Mouse (Mus musculus) kidney, postnatal 0 days (tissue): ENCODE results near the gene Lias. TPM values are rescaled to one million over a fixed set of nuclear protein-coding genes. Genes with fewer than 3 reads are reported as not detected.

Experiments used
- ATAC-seq: fragments of 200-750 bp; cut with Nextera tagmentation; replicated peaks from 2 replicates; pipeline ENCODE4 v1.8.0; 2017; ENCODE audit warnings: low read depth, moderate number of reproducible peaks, moderate TSS enrichment, moderate library complexity; ENCODE audit not compliant: low FRiP score
- DNase-seq: peaks from one replicate; pipeline ENCODE4 v3.0.0-alpha.2; 2016; ENCODE audit warnings: low spot score
- H3K27ac ChIP-seq: fragments of 300-500 bp; sonication (generic); 2 replicates; pipeline ENCODE4 v1.5.1; 2014; ENCODE audit warnings: mild to moderate bottlenecking
- H3K27me3 ChIP-seq: fragments of 300-500 bp; sonication (generic); 2 replicates; pipeline ENCODE4 v1.6.1; 2014; ENCODE audit warnings: low read length, mixed read lengths; ENCODE audit not compliant: insufficient read depth
- H3K36me3 ChIP-seq: fragments of 300-500 bp; sonication (generic); 2 replicates; pipeline ENCODE4 v1.6.1; 2014; ENCODE audit warnings: low read length, mixed read lengths; ENCODE audit not compliant: insufficient read depth
- H3K4me1 ChIP-seq: fragments of 300-500 bp; sonication (generic); replicated peaks from 2 replicates; pipeline ENCODE4 v1.6.1; 2014; ENCODE audit warnings: antibody characterized with exemption, low read length, mixed read lengths; ENCODE audit not compliant: insufficient read depth
- H3K4me2 ChIP-seq: fragments of 300-500 bp; sonication (generic); 2 replicates; pipeline ENCODE4 v1.6.1; 2014; ENCODE audit warnings: mild to moderate bottlenecking, low read length, moderate library complexity, mixed read lengths
- H3K4me3 ChIP-seq: fragments of 300-500 bp; sonication (generic); replicated peaks from 2 replicates; pipeline ENCODE4 v1.5.1; 2014; ENCODE audit warnings: low read depth, low read length
- H3K9ac ChIP-seq: fragments of 300-500 bp; sonication (generic); 2 replicates; pipeline ENCODE4 v1.6.1; 2014; ENCODE audit warnings: low read depth, low read length
- H3K9me3 ChIP-seq: fragments of 300-500 bp; sonication (generic); replicated peaks from 2 replicates; pipeline ENCODE4 v1.6.1; 2016; ENCODE audit warnings: low read length, inconsistent platforms, mixed read lengths
- CTCF ChIP-seq: IDR thresholded peaks from 2 replicates; pipeline ENCODE4 v1.5.1; 2016; ENCODE audit warnings: antibody characterized with exemption, low read depth, mild to moderate bottlenecking, moderate library complexity
- WGBS: fragments of 180-500 bp; shearing (Covaris S2); extraction: QIAGEN DNeasy Blood & Tissue Kit; methylation state at CpG from one replicate; pipeline ENCODE4 v1.1.7; 2014; 5-methylcytosine and 5-hydroxymethylcytosine counted together
- polyA plus RNA-seq: library from polyadenylated mRNA; unstranded; fragments of >200 nt; fragmentation: Nextera tagmentation; extraction: Ambion mirVana; gene quantifications from 2 replicates; pipeline ENCODE4 v1.2.1, GENCODE M21; 2015

The Lias gene
- polyA plus RNA-seq, 1 experiment from 2014 or later = 66.7 TPM

DNA sequence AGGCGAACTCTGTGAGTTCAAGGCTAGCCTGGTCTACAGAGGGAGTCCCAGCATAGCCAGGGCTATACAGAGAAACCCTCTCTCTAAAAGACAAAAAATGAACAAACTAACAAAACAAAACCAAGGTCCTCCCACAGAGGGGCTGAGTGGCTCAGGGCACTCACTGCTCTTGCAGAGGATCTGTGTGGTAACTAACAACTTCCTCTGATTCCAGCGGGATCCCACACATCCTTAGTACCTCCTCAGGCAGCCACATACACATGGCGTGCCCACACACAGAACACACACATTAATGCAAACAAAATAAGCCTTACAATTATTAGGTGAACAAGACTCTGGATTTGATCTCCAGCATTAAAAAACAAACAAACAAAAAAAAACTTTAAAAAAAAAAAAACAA is 33.5 kb upstream of the Lias start:
- Histone ChIP-seq H3K9me3 (no peaks in the 10 kb centered on the region), H3K4me3 (no peak overlapping the region), H3K9ac (no peak overlapping the region), H3K27ac (no peak overlapping the region), H3K27me3 (no peaks in the 10 kb centered on the region), H3K36me3 (no peaks in the 10 kb centered on the region), H3K4me2 (no peak overlapping the region), H3K4me1 (no peaks in the 10 kb centered on the region)
- DNase-seq = no peak
- TF ChIP-seq CTCF = no peak
- 86% methylated on average over 3 of the region's 3 CpGs for whole genome bisulfite sequencing
- no peak for ATAC-seq

DNA sequence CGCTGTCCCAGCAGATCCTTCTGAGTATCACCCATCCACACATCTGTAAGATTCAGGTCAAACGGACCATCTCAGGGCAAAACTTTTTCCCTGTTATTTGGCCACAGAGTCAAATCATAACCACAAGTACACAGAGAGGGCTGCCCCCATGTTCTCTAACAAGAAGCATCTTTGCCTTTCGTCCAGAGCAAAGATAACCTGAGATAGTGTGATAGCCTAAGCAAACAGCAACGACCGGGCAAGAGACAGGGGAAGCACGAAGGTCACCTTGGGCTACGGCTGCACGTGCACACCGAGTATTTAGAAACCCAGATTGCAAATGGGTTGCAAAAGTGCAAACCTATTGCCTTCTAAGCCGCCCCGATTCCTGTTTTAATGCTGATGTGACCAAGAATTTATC is 23.5 kb upstream of the Lias start:
- ATAC-seq = no peak
- no peak overlapping the region for H3K27ac ChIP-seq
- no peak overlapping the region for H3K9ac ChIP-seq
- no peaks in the 10 kb centered on the region for H3K4me1 ChIP-seq
- 84% methylated on average over 11 of the region's 11 CpGs for WGBS
- TF ChIP-seq CTCF = no peak
- H3K27me3 ChIP-seq = no peaks in the 10 kb centered on the region
- no peak overlapping the region for H3K4me3 ChIP-seq
- H3K4me2 ChIP-seq = no peak overlapping the region
- H3K36me3 ChIP-seq = no peaks in the 10 kb centered on the region
- DNase-seq = no peak
- H3K9me3 ChIP-seq = no peaks in the 10 kb centered on the region

DNA sequence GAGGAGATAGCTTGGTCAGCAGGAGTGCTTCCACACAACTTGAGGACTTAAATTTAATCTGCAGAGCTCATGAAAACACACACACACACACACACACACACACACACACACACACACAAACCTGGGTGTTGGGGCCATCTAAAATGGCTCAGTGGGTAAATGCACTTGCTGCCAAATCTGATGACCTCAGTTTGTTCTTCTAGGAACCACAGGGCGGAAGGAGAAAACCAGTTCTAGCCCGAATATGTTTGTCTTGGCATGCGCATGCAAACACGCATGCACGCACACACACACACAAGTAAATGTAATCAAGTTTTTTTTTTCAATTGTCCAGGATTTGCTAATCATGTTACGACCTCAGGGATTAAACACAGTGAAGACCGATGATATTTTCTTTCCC is 19.7 kb upstream of the Lias start:
- H3K9ac ChIP-seq = no peak overlapping the region
- DNase-seq (no peak), ATAC-seq (no peak)
- H3K9me3 ChIP-seq = no peaks in the 10 kb centered on the region
- no peak overlapping the region for H3K4me3 ChIP-seq
- H3K27me3 ChIP-seq = no peaks in the 10 kb centered on the region
- H3K4me2 ChIP-seq = no peak overlapping the region
- no peaks in the 10 kb centered on the region for H3K4me1 ChIP-seq
- H3K36me3 ChIP-seq = no peaks in the 10 kb centered on the region
- no peak for TF ChIP-seq CTCF
- H3K27ac ChIP-seq = no peak overlapping the region
- WGBS = 84% methylated on average over 7 of the region's 7 CpGs

DNA sequence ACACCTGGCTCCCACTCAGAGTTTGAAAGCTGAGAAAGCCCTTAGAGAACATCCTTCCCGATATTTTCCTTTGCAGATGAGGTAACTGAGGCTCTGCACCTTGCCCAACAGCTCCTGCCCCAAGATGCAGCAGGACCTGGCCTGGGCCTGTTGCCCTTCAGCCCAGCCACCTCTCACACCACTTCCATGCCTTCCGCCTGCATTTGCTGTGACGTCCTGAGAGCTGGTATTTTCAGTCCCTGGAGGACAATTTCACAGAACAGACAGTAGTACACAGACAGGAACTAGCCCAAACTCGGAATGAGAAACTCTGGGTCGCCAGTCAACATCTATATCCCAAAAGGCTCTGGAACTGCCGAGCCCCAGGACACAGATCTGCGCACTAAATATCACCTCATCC is 16.6 kb upstream of the Lias start:
- Histone ChIP-seq H3K27me3 (no peaks in the 10 kb centered on the region), H3K36me3 (no peaks in the 10 kb centered on the region), H3K9ac (no peak overlapping the region), H3K9me3 (no peaks in the 10 kb centered on the region), H3K4me3 (no peak overlapping the region), H3K4me2 (no peak overlapping the region), H3K27ac (no peak overlapping the region), H3K4me1 (no peaks in the 10 kb centered on the region)
- DNase-seq (no peak), ATAC-seq (no peak)
- no peak for TF ChIP-seq CTCF
- WGBS = 81% methylated on average over 7 of the region's 7 CpGs

DNA sequence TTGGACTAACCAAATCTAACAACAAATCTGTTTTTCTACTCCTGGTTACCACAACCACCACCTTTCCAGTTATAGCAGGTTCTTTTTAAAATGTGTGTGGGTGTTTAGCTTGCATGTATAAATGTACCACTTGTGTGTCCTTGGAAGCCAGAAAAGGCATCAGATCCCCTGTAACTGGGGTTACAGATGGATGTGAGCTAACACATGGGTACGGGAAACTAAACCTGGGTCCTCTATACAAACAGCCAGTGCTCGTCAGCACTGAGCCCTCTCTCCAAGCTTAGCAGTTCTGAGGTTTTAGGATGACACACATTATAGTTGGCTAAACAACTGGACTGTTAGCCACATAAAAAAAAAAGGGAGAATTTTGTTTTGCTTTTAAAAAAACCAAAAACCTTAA is 5.6 kb upstream of the Lias start:
- Histone ChIP-seq H3K9ac (no peak overlapping the region), H3K4me1 (peaks cover 8% of the 10 kb centered on the region), H3K27me3 (no peaks in the 10 kb centered on the region), H3K27ac (no peak overlapping the region), H3K4me2 (no peak overlapping the region), H3K36me3 (peaks cover 26% of the 10 kb centered on the region), H3K9me3 (no peaks in the 10 kb centered on the region), H3K4me3 (no peak overlapping the region)
- no peak for TF ChIP-seq CTCF
- DNase-seq (no peak), ATAC-seq (no peak)
- WGBS = 57% methylated on average over 2 of the region's 2 CpGs

DNA sequence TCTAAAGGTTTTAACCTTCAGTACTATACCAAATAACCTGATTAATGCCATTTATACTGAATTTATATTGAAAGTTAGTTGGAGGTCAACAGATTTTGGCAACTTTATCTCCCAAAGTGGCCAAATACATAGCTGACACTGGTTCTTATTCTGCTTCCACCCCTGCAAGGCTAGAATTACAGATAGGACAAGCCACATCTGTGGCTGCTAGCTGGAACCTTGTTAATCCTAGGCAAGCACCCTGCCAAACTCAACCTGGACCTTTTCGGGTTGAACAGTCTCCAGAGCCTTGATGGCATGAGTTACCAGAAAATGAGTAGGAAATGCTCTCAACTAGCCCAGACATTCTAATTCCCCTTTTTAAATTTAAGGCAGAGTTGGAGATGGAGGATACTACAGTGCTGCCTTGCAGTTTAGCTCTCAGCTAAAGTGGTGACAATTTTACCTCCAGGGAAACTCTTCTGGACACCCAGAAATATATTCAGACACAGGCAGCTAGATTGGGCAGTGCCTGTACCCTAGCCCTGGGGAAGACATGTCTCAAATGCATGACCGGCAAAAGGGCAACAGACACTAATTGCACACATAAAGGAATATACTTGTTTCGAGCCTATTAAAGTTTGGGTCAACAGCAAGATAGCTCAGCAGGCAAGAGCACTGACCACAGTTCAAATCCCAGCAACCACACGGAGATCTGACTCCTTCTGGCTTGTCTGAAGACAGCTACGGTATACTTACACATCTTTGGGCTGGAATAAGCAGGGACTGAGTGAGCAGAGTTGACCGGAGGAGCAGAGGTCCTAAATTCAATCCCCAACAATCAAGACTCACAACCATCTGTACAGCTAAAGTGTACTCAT is 4.1 kb upstream of the Lias start:
- Histone ChIP-seq H3K27ac (no peak overlapping the region), H3K4me1 (peaks cover 8% of the 10 kb centered on the region), H3K4me3 (no peak overlapping the region), H3K9ac (no peak overlapping the region), H3K9me3 (no peaks in the 10 kb centered on the region), H3K4me2 (no peak overlapping the region), H3K36me3 (peaks cover 26% of the 10 kb centered on the region), H3K27me3 (no peaks in the 10 kb centered on the region)
- ATAC-seq (no peak), DNase-seq (no peak)
- 79% methylated on average over 6 of the region's 6 CpGs for WGBS
- no peak for TF ChIP-seq CTCF
